Mouse (Mus musculus) lung, embryonic 15.5 days (tissue): ENCODE data around the gene Vars. TPM values are rescaled to one million over a fixed set of nuclear protein-coding genes. Genes with fewer than 3 reads are reported as not detected.
"Not testable (repeated sequence)": the region's sequence is repeated elsewhere in the genome, so short reads cannot be mapped to it uniquely, and the experiment has no call there.

ENCODE experiments used
- ATAC-seq: fragments of 200-750 bp; cut with Nextera tagmentation; 2 replicates; pipeline ENCODE4 v1.8.0; 2017; ENCODE audit warnings: moderate number of reproducible peaks, borderline replicate concordance; ENCODE audit not compliant: low FRiP score, low TSS enrichment; ENCODE audit errors: extremely low read depth
- H3K27ac ChIP-seq: fragments of 300-500 bp; sonication (generic); 2 replicates; pipeline ENCODE4 v1.5.1; 2015; ENCODE audit warnings: moderate library complexity, mild to moderate bottlenecking, inconsistent platforms
- H3K27me3 ChIP-seq: fragments of 300-500 bp; sonication (generic); 2 replicates; pipeline ENCODE4 v1.6.1; 2015; ENCODE audit warnings: inconsistent platforms
- H3K36me3 ChIP-seq: fragments of 300-500 bp; sonication (generic); 2 replicates; pipeline ENCODE4 v1.6.1; 2015; ENCODE audit warnings: inconsistent platforms
- H3K4me1 ChIP-seq: fragments of 300-500 bp; sonication (generic); 2 replicates; pipeline ENCODE4 v1.6.1; 2015; ENCODE audit warnings: inconsistent platforms
- H3K4me2 ChIP-seq: fragments of 300-500 bp; sonication (generic); 2 replicates; pipeline ENCODE4 v1.6.1; 2015; ENCODE audit warnings: inconsistent platforms, mild to moderate bottlenecking, moderate library complexity
- H3K4me3 ChIP-seq: fragments of 300-500 bp; sonication (generic); 2 replicates; pipeline ENCODE4 v1.5.1; 2015; ENCODE audit warnings: mild to moderate bottlenecking, inconsistent platforms
- H3K9ac ChIP-seq: fragments of 300-500 bp; sonication (generic); 2 replicates; pipeline ENCODE4 v1.6.1; 2015; ENCODE audit warnings: inconsistent platforms
- H3K9me3 ChIP-seq: fragments of 300-500 bp; sonication (generic); 2 replicates; pipeline ENCODE4 v1.6.1; 2016; ENCODE audit warnings: inconsistent platforms
- WGBS: fragments of 180-500 bp; shearing (Covaris S2); methylation state at CpG from one replicate; pipeline ENCODE4 v1.1.7; 2015; 5-methylcytosine and 5-hydroxymethylcytosine counted together
- polyA plus RNA-seq: library from polyadenylated mRNA; unstranded; fragments of >200 nt; fragmentation: Nextera tagmentation; extraction: Ambion mirVana; gene quantifications from 2 replicates; pipeline ENCODE4 v1.2.1, GENCODE M21; 2015

The Vars gene
- polyA plus RNA-seq, 1 experiment from 2014 or later = 128 TPM

DNA sequence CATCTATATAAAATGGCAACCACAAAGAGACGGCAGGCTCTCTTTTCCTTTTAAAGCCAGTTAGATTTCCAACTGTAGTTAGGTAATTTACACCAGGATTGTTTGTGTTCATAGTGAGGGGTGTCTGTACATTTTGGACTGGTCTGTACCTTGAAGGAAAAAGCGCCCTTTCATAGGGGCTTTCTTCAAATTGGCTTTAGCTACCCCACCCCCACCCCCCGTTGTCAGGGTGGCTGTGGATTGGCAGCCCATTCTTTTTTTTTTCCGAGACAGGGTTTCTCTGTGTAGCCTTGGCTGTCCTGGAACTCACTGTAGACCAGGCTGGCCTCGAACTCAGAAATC, 3.7 kb upstream of the Vars start:
- 84% methylated on average over 5 of the region's 5 CpGs for WGBS
- no peaks in the 10 kb centered on the region for H3K27me3 ChIP-seq
- H3K4me2 ChIP-seq = peak overlapping the region; percentile 85
- H3K4me3 ChIP-seq = peak overlapping the region; percentile 7
- no peak overlapping the region for H3K27ac ChIP-seq
- H3K9me3 ChIP-seq = no peaks in the 10 kb centered on the region
- no peak for ATAC-seq
- H3K36me3 ChIP-seq = peaks cover 31% of the 10 kb centered on the region
- no peak overlapping the region for H3K9ac ChIP-seq
- H3K4me1 ChIP-seq = peaks cover 35% of the 10 kb centered on the region

DNA sequence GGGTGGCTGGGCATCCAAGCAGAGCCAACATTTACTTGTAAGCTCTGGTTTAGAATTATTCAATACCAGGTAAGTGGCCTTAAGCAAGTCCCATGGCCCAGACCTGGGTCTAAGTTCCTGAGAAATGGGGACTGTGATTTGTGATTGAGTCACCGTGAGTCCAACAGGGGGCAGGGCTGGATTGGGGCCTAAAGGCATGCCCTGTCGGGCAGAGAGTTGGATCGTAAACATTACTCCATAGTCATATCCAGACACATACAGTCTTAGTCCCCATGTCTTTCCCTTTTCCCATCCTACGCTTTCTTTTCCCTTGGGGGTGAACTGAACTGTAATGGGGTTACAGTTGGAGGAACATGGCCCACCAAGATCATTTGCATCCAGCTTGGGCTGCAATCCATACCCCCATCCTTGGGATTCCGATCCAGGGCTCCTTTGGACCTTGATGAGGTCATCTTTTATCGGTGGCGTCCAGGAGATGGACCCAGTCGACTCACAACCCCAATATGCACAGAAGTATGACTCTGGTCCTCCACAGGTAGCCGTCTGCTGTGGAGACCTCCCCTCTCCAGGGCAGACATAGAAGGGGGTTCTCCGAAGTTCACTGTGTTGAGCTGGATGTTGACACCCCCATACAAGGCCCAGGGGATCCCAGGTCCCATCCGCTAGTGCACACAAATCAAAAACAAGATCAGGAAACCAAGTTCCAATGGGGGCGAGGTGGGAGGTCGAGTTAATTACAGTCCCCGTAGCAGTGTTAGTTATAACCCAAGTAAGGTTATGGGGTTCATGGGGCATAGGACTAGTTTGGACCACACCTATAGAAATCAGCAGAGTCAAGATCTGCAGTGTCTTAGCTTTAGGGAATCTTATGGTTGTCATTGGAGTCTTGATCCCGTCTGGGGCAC, 2.0 kb upstream of the Vars start:
- H3K9me3 ChIP-seq = no peaks in the 10 kb centered on the region
- peaks cover 31% of the 10 kb centered on the region for H3K36me3 ChIP-seq
- peak overlapping the region; percentile 68; the same call in 1 of the 2 replicates for H3K9ac ChIP-seq
- no peaks in the 10 kb centered on the region for H3K27me3 ChIP-seq
- ATAC-seq = no peak
- peaks cover 50% of the 10 kb centered on the region for H3K4me1 ChIP-seq
- H3K4me3 ChIP-seq = peak overlapping the region; percentile 62
- H3K4me2 ChIP-seq = peak overlapping the region; percentile 85
- peak overlapping the region; percentile 94 for H3K27ac ChIP-seq
- 90% methylated on average over 15 of the region's 15 CpGs for WGBS

DNA sequence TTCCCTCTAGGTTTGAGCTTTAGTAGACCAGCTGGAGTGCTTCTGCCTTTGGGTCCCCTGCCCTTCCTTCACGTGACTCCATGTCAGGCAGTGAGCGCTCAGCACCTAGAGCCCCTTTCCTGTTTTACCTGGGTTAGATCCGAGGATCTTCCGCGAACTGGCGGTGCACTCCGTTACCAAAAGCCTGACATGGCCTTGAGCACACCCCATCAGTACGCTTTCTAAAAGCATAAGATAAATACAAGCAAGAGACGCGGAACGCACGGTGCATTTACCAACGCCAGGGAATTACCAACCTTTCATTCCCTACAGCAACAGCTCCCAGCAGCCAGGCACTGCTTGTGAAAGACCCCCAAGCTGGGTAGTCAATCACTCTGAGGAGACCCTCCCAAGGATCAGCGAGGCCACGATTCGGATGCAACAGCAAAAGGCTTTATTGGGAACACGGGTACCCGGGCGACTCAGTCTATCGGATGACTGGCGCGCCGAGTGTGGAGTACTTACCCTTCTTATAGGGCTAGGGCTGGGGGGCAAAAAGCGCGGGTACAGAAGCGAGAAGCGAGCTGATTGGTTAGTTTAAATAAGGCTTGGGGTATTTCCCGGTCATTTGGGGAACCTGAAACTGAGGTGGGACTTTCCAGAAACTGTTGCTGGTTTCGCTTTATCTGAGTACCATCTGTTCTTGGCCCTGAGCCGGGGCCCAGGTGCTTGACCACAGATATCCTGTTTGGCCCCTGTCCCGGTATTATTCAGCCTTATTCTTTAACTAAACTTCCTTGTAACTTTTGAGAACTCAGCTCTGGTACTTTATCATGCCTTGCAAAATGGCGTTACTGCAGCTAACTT, 693 bp upstream of the Vars start:
- not testable (repeated sequence) for H3K27me3 ChIP-seq, ATAC-seq, H3K9me3 ChIP-seq
- peak overlapping the region; percentile 62 for H3K4me3 ChIP-seq
- peaks cover 43% of the 10 kb centered on the region for H3K36me3 ChIP-seq
- H3K4me1 ChIP-seq = peaks cover 50% of the 10 kb centered on the region
- WGBS = 5% methylated on average over 30 of the region's 32 CpGs
- H3K27ac ChIP-seq = peak overlapping the region; percentile 96
- H3K4me2 ChIP-seq = peak overlapping the region; percentile 85
- H3K9ac ChIP-seq = peak overlapping the region; percentile 77

DNA sequence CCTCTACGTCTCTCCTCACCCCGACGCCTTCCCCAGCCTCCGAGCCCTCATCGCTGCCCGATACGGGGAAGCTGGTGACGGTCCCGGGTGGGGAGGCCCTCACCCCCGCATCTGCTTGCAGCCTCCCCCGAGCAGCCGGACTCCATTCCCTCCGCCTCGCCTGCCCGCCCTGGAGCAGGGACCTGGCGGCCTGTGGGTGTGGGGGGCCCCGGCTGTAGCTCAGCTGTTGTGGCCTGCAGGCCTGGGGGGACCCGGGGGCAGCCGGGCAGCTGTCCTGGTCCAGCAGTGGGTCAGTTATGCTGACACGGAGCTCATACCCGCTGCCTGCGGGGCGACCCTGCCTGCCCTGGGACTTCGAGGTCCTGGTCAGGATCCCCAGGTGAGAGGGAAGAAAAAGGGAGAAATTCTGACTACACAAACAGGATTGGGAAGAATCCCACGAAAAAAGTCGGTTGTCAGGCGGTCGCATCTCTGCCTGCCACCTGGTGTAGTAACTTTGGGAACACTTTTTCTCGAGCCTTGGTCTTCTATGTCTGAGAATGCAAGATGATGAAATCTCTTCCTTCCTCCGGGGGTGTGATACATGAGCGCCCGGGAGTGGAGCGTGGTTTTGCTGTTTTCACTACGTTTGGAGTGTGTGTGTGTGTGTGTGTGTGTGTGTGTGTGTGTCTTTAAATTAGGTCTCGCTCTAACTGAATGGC, 815 bp downstream of the Vars start:
- Histone ChIP-seq H3K4me3 (peak overlapping the region; percentile 62), H3K9ac (peak overlapping the region; percentile 77), H3K27me3 (no peaks in the 10 kb centered on the region), H3K4me2 (peak overlapping the region; percentile 85), H3K9me3 (no peaks in the 10 kb centered on the region), H3K27ac (peak overlapping the region; percentile 96), H3K36me3 (peaks cover 49% of the 10 kb centered on the region), H3K4me1 (peaks cover 50% of the 10 kb centered on the region)
- WGBS = under 1% methylated on average over 35 of the region's 35 CpGs
- no peak for ATAC-seq

DNA sequence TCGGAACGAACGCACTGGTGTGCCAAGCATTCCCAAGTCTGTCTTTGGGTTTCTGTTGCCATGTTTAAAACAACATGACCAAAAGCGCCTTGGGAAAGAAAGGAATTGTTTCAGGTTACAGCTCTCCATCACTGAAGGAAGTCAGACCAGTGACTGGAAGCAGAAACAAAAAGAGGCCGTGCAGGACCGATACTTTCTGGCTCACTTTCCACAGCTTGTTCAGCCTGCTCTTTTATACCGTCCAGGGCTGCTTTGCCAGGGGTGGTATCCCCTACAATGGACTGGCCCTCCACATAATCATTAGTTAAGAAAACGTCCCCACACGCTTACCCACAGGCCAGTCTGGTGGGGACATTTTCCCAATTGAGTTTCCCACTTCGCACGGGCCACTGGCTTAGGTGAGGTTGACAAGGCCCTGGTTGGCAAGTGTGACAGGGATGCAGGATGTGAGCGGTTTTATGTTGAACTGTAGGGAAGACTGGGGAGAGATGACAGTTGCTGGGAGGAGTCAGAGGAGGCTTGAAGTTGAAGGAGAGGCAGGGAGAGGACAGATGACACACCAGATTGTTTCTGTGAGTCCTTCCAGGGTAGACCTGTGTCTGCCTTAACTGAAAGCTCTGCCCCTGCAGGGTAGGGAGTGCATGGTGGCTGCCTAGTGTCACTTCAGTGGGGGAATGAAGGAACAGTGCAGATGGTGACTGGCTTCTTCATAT, 1.5 kb downstream of the Vars start:
- Histone ChIP-seq H3K9me3 (no peaks in the 10 kb centered on the region), H3K4me2 (peak overlapping the region; percentile 85), H3K27me3 (no peaks in the 10 kb centered on the region), H3K27ac (peak overlapping the region; percentile 96), H3K4me1 (peaks cover 44% of the 10 kb centered on the region), H3K4me3 (peak overlapping the region; percentile 62), H3K36me3 (peaks cover 49% of the 10 kb centered on the region), H3K9ac (peak overlapping the region; percentile 77)
- no peak for ATAC-seq
- 4% methylated on average over 12 of the region's 12 CpGs for WGBS

DNA sequence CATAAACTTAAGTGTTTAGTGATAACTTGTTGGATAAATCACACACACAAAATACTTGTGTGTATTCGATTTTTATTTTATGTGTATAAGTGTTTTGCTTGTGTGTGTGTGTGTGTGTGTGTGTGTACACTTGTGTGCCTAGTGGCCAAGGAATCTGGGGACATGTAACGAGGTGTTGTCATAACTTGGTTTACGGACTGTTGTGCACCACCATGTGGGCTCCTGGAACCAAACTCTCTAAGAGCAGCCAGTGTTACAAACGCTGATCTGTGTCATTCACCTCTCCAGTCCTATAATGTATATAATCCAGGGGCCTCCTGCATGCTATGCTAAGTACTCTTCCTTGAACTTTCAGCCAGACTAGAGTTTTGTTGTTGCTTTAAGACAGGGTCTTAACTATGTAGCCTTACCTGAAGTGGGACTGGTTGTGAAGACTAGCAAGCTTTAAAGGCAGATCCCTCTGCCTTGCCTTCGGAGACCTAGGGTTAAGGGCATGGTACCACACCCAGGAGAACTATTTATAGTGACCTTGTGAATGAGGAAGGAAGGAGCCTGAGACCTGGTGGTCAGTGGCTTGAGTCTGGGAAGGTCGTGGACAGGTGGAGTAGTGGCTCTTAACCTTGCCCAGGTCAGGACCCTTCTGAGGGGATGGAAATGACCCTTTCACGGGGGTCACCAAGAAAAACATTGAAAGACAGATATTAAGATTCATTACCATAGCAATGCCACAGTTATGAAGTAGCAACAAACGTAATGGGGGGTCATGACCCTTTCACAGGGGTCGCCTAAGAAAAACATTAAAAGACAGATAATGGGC, 2.4 kb downstream of the Vars start:
- H3K9me3 ChIP-seq = no peaks in the 10 kb centered on the region
- no peaks in the 10 kb centered on the region for H3K27me3 ChIP-seq
- no peak overlapping the region for H3K27ac ChIP-seq
- no peak for ATAC-seq
- H3K9ac ChIP-seq = peak overlapping the region; percentile 77
- H3K4me1 ChIP-seq = peaks cover 35% of the 10 kb centered on the region
- H3K36me3 ChIP-seq = peaks cover 49% of the 10 kb centered on the region
- peak overlapping the region; percentile 85 for H3K4me2 ChIP-seq
- WGBS = 44% methylated on average over 9 of the region's 9 CpGs
- peak overlapping the region; percentile 62; the same call in 1 of the 2 replicates for H3K4me3 ChIP-seq

DNA sequence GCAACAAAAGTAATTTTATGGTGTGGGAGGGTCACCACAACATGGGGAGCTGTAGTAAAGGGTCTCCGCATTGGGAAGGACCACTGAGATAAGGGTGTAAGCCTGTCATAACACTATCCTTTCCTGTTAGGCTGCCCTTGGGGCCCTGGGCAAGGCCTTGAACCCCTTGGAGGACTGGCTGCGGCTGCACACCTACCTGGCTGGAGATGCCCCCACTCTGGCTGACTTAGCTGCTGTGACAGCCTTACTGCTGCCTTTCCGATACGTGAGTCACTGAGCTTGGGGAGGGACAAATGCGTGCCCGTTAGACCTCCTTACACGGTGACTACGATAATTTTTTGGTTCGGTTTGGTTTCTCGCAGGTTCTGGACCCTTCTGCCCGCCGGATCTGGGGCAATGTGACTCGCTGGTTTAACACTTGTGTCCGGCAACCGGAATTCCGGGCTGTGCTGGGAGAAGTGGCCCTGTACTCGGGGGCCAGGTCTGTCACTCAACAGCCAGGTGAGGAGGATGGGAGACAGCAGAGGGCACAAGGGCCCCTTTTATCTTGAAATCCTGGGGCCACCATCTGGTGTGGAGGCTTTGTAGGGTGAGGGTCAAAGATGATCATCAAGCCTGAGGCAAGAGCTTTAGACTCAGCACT, 3.4 kb downstream of the Vars start:
- Histone ChIP-seq H3K9me3 (no peaks in the 10 kb centered on the region), H3K27ac (no peak overlapping the region), H3K27me3 (no peaks in the 10 kb centered on the region), H3K4me3 (no peak overlapping the region), H3K36me3 (peaks cover 50% of the 10 kb centered on the region), H3K9ac (0 out of 2 replicates have a peak overlapping the region, but pooled peaks have one; percentile 1), H3K4me2 (no peak overlapping the region), H3K4me1 (peaks cover 25% of the 10 kb centered on the region)
- 91% methylated on average over 17 of the region's 17 CpGs for WGBS
- ATAC-seq = no peak

DNA sequence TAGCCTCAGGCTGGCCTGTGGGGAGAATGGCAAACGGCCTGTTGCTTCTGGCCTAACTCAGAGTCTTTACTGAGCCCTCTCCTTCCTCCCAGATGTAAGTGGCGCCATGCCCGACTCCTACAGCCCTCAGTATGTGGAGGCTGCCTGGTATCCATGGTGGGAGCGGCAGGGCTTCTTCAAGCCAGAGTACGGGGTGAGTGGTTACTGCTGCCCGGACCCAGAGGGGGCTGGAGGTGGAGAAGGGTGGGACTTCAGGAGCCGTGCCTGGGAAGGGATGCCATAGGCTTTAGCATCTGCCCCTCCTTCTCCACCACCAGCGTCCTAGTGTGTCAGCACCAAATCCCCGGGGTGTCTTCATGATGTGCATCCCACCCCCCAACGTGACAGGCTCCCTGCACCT, 4.4 kb downstream of the Vars start:
- H3K27ac ChIP-seq = no peak overlapping the region
- H3K4me1 ChIP-seq = peaks cover 16% of the 10 kb centered on the region
- no peak overlapping the region for H3K4me3 ChIP-seq
- no peaks in the 10 kb centered on the region for H3K27me3 ChIP-seq
- H3K4me2 ChIP-seq = no peak overlapping the region
- no peak for ATAC-seq
- H3K9ac ChIP-seq = no peak overlapping the region
- peaks cover 60% of the 10 kb centered on the region for H3K36me3 ChIP-seq
- 91% methylated on average over 10 of the region's 10 CpGs for WGBS
- H3K9me3 ChIP-seq = no peaks in the 10 kb centered on the region

DNA sequence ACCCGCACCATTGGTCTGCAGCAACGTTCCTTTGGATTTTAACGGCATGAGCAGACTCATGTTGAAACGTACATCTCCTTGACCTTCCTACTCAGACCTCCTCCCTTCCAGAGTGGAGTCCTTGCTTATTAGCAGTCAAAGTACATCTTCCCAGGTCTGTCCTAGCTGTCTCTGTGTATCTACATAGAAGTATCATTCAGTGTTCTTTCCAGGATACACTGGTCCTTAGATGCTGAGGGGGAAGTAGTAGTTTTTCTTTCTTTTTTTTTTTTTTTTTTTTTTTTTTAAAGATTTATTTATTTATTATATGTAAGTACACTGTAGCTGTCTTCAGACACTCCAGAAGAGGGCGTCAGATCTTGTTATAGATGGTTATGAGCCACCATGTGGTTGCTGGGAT, 5.1 kb downstream of the Vars start:
- not testable (repeated sequence) for H3K9me3 ChIP-seq, H3K27me3 ChIP-seq, H3K27ac ChIP-seq, ATAC-seq, H3K4me3 ChIP-seq, H3K9ac ChIP-seq, H3K4me2 ChIP-seq
- Histone ChIP-seq H3K36me3 (peaks cover 67% of the 10 kb centered on the region), H3K4me1 (peaks cover 16% of the 10 kb centered on the region)
- WGBS = 87% methylated on average over 5 of the region's 5 CpGs

DNA sequence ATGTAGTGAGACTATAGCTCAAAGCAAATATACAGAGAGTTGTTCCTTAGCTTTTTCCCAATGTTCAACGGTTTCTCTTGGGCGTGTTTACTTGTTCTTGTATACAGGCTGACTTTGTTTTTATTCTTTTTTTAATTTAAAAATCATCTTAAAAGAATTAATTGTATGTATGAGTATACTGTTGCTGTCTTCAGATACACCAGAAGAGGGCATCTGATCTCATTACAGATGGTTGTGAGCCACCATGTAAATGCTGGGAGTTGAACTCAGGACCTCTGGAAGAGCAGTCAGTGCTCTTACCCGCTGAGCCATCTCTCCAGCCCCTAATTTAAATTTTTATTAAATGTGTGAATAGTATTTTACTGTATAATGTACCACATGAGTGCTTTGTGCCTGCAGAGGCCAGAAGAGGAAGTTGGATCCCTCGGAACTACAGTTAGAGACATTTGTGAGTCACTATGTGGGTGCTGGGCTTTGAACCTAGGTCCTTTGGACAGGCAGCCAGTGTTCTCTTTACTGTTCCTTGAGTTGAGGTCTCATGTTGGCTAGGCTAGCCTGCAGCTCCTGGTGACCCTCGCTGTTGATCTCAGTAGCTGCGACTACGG, 6.7 kb downstream of the Vars start:
- 93% methylated on average over 7 of the region's 7 CpGs for WGBS
- no peak overlapping the region for H3K4me3 ChIP-seq
- no peak overlapping the region for H3K4me2 ChIP-seq

More for the DNA sequence above, 6.7 kb downstream of the Vars start:
- H3K9me3 ChIP-seq = no peaks in the 10 kb centered on the region
- peaks cover 83% of the 10 kb centered on the region for H3K36me3 ChIP-seq
- H3K27ac ChIP-seq = no peak overlapping the region
- H3K27me3 ChIP-seq = no peaks in the 10 kb centered on the region
- no peak overlapping the region for H3K9ac ChIP-seq
- no peak for ATAC-seq
- H3K4me1 ChIP-seq = peaks cover 11% of the 10 kb centered on the region
